Comparison of ENCODE assay signal across 8 mouse cellular contexts in the genomic region with DNA sequence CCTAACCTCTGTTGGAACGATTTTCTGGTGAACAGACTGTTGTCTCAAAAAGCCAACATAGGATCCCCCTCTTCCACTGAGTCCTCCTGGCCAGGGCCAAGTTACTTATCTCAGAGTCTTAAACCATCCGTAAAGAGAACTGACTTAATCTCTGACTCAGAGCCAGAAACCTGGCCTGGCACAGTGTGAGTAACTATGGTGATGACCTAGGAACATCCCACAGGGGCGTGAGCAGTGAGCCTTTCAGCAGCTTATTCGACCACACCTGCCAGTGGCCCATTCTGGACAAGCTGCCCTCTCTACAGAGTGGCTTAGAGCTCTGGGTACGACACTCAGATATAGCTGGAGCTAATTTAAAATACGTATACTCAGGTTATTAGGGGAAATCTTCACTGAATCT. TPM values are rescaled to one million over a fixed set of nuclear protein-coding genes. Genes with fewer than 3 reads are reported as not detected.
DNase-seq lines count a peak whose midpoint lies in the region; ATAC-seq and TF ChIP-seq lines count a peak whose summit lies in the region.

No protein-coding gene starts in this region.

- H3K79me2 ChIP-seq in heart, adult 2 months (replicated peaks; ENCODE audit: control insufficient read depth, insufficient read depth, low read length) = no peaks in the 10 kb centered on the region
- H3K79me2 ChIP-seq in MEL (ENCODE audit: control insufficient read depth, insufficient read depth, low read length, poor library complexity) = no peaks in the 10 kb centered on the region

- H3K9me3 ChIP-seq in heart, embryonic 15.5 days (replicated peaks) = no peaks in the 10 kb centered on the region
- H3K9me3 ChIP-seq in MEL (replicated peaks; ENCODE audit: insufficient read depth, low read length) = no peaks in the 10 kb centered on the region
- H3K9me3 ChIP-seq in neural tube, embryonic 15.5 days (replicated peaks) = no peaks in the 10 kb centered on the region

- no peak overlapping the region for H3K4me2 ChIP-seq in heart, embryonic 15.5 days
- no peak overlapping the region for H3K4me2 ChIP-seq in neural tube, embryonic 15.5 days

- no peak for TF ChIP-seq CTCF in heart, adult 2 months (IDR thresholded peaks at IDR 0.05)
- no peak for TF ChIP-seq CTCF in MEL (IDR thresholded peaks at IDR 0.05 in 2 of 3, conservative IDR thresholded peaks at IDR 0.05 in 1 of 3; ENCODE audit: control insufficient read depth in 1 of 3, insufficient read depth in 1 of 3, low read depth in 2 of 3, low read length in 3 of 3, poor library complexity in 1 of 3, severe bottlenecking in 1 of 3)

- no peak for TF ChIP-seq RAD21 in MEL (IDR thresholded peaks at IDR 0.05; ENCODE audit: low read depth, low read length)

- peak overlapping the region; percentile 40; the same call in 1 of the 2 replicates for H3K27ac ChIP-seq in heart, embryonic 15.5 days
- no peak overlapping the region for H3K27ac ChIP-seq in heart, adult 2 months
- H3K27ac ChIP-seq in MEL (ENCODE audit: control insufficient read depth, low read depth, low read length) = no peak overlapping the region
- H3K27ac ChIP-seq in neural tube, embryonic 15.5 days (replicated peaks) = no peak overlapping the region

- no peaks in the 10 kb centered on the region for H3K27me3 ChIP-seq in heart, embryonic 15.5 days
- H3K27me3 ChIP-seq in heart, adult 2 months (ENCODE audit: control insufficient read depth, insufficient read depth, low read length) = no peaks in the 10 kb centered on the region
- no peaks in the 10 kb centered on the region for H3K27me3 ChIP-seq in MEL (ENCODE audit: control insufficient read depth in 1 of 2, insufficient read depth in 2 of 2, low read length in 2 of 2)
- no peaks in the 10 kb centered on the region for H3K27me3 ChIP-seq in neural tube, embryonic 15.5 days (replicated peaks)

- no peak overlapping the region for H3K9ac ChIP-seq in heart, embryonic 15.5 days
- no peak overlapping the region for H3K9ac ChIP-seq in heart, adult 2 months (ENCODE audit: low read depth, low read length)
- no peak overlapping the region for H3K9ac ChIP-seq in MEL (ENCODE audit: control insufficient read depth, low read depth, low read length, poor library complexity, severe bottlenecking)
- no peak overlapping the region for H3K9ac ChIP-seq in neural tube, embryonic 15.5 days (replicated peaks)

- intact Hi-C loops in heart, adult 2 months (cut with DNase I) = no loop called here

- peaks cover 25% of the 10 kb centered on the region for H3K4me1 ChIP-seq in heart, embryonic 15.5 days (replicated peaks)
- H3K4me1 ChIP-seq in heart, adult 2 months (ENCODE audit: control insufficient read depth, insufficient read depth, low read length) = peaks cover 2% of the 10 kb centered on the region; the same call in 1 of the 2 replicates
- H3K4me1 ChIP-seq in MEL (ENCODE audit: control insufficient read depth in 1 of 2, insufficient read depth in 2 of 2, low read length in 2 of 2) = peaks cover 0 to 4% of the 10 kb centered on the region in 2 experiments; a peak in 1 of 4 replicates
- peaks cover 7% of the 10 kb centered on the region; the same call in 1 of the 2 replicates for H3K4me1 ChIP-seq in neural tube, embryonic 15.5 days

- no peak for DNase-seq in heart, adult 2 months
- DNase-seq in MEL (ENCODE audit: low read depth, low spot score) = peak; percentile 56
- DNase-seq in cerebellum, postnatal 36 days = peak; percentile 32 to 45
- peak; percentile 43 to 69 for DNase-seq in kidney, postnatal 36 days
- no peak for DNase-seq in embryo, embryonic 11 days
- DNase-seq in gastrocnemius, postnatal 4 days (ENCODE audit: low spot score in 2 of 2) = no peak

- no peak overlapping the region for H3K4me3 ChIP-seq in heart, embryonic 15.5 days
- H3K4me3 ChIP-seq in heart, adult 2 months = no peak overlapping the region
- H3K4me3 ChIP-seq in MEL (ENCODE audit: control insufficient read depth in 1 of 2, insufficient read depth in 1 of 2, low read depth in 2 of 2, low read length in 2 of 2) = no peak overlapping the region
- H3K4me3 ChIP-seq in neural tube, embryonic 15.5 days (replicated peaks) = no peak overlapping the region

- no peaks in the 10 kb centered on the region for H3K36me3 ChIP-seq in heart, embryonic 15.5 days
- no peaks in the 10 kb centered on the region for H3K36me3 ChIP-seq in heart, adult 2 months (ENCODE audit: control insufficient read depth, insufficient read depth, low read length)
- peaks cover 0 to 9% of the 10 kb centered on the region in 2 experiments; a peak in 2 of 4 replicates for H3K36me3 ChIP-seq in MEL (ENCODE audit: control insufficient read depth in 1 of 2, insufficient read depth in 2 of 2, low read length in 2 of 2)
- no peaks in the 10 kb centered on the region for H3K36me3 ChIP-seq in neural tube, embryonic 15.5 days

- peak; percentile 61 for ATAC-seq in heart, embryonic 15.5 days (replicated peaks; ENCODE audit: insufficient number of reproducible peaks, insufficient read depth, low FRiP score, low read depth)
- no peak for ATAC-seq in neural tube, embryonic 15.5 days (ENCODE audit: low FRiP score)

- 29% methylated on average over 6 of the region's 6 CpGs for WGBS in heart, embryonic 15.5 days
- WGBS in heart, adult 2 months = 41% methylated on average over 6 of the region's 6 CpGs
- 62% methylated on average over 6 of the region's 6 CpGs for WGBS in neural tube, embryonic 15.5 days

- no peak for TF ChIP-seq POLR2A in heart, adult 2 months (IDR thresholded peaks at IDR 0.05; ENCODE audit: insufficient read depth, low read depth, low read length)
- no peak for TF ChIP-seq POLR2A in MEL (IDR thresholded peaks at IDR 0.05; ENCODE audit: control insufficient read depth in 1 of 2, insufficient read depth in 1 of 2, low read depth in 1 of 2, low read length in 2 of 2, poor library complexity in 1 of 2)

- TF ChIP-seq EP300 in heart, adult 2 months (IDR thresholded peaks at IDR 0.05; ENCODE audit: insufficient read depth, low read depth, low read length) = no peak
- 0 out of 4 replicates have a peak, but pooled peaks of 1 of the 2 experiments have one; percentile 30 for TF ChIP-seq EP300 in MEL (IDR thresholded peaks at IDR 0.05; ENCODE audit: low read depth in 1 of 2, low read length in 2 of 2)

TF ChIP-seq in MEL, 35 proteins besides CTCF, POLR2A, EP300 and RAD21:
- no peak for TF ChIP-seq ZNF384 (IDR thresholded peaks at IDR 0.05; ENCODE audit: low read depth, low read length)
TF ChIP-seq in MEL: peak in this region for 0.

RNA-seq across cellular contexts. Expression of a gene that starts 41.8 kb away (rescaled TPM):
- 2.3 and 2.4 TPM in 2 replicates for polyA plus RNA-seq in heart, embryonic 15.5 days (2015; fragmentation: Nextera tagmentation; extraction: Ambion mirVana)
- 10 to 100 TPM; 44.0 to 45.5 TPM for total RNA-seq in heart, adult 2 months (2021)
- 27.8 and 59.4 TPM in 2 replicates for polyA plus RNA-seq in heart, adult 2 months (2012; rRNA removed)
- not detected in 2 replicates for total RNA-seq in MEL (2012; rRNA removed)
- not detected for polyA plus RNA-seq in MEL (2012; ENCODE audit: insufficient read depth in 1 of 2, insufficient read length in 2 of 2, low read depth in 1 of 2, low replicate concordance in 2 of 2, missing spikeins in 1 of 2)
- polyA plus RNA-seq in neural tube, embryonic 15.5 days (2015; fragmentation: Nextera tagmentation; extraction: Ambion mirVana) = 0.49 and 0.55 TPM in 2 replicates
- total RNA-seq in gastrocnemius, postnatal 4 days (2021) = 10 to 100 TPM; 27.2 to 27.7 TPM

RNA-seq across cellular contexts. Expression of a gene that starts 58.3 kb away (rescaled TPM):
- polyA plus RNA-seq in heart, embryonic 15.5 days (2015; fragmentation: Nextera tagmentation; extraction: Ambion mirVana) = 29.2 TPM in 2 replicates
- total RNA-seq in heart, adult 2 months (2021) = 10 to 100 TPM; 61.6 to 71.8 TPM
- 26.0 and 38.4 TPM in 2 replicates for polyA plus RNA-seq in heart, adult 2 months (2012; rRNA removed)
- 19.1 and 21.1 TPM in 2 replicates for total RNA-seq in MEL (2012; rRNA removed)
- 10 to 100 TPM in 1 of 2 experiments, not detected in 1; 26.4 TPM for polyA plus RNA-seq in MEL (2012; ENCODE audit: insufficient read depth in 1 of 2, insufficient read length in 2 of 2, low read depth in 1 of 2, low replicate concordance in 2 of 2, missing spikeins in 1 of 2)
- 18.8 and 19.5 TPM in 2 replicates for polyA plus RNA-seq in neural tube, embryonic 15.5 days (2015; fragmentation: Nextera tagmentation; extraction: Ambion mirVana)
- total RNA-seq in gastrocnemius, postnatal 4 days (2021) = 10 to 100 TPM; 22.2 to 22.7 TPM

Comparison
In these comparisons a context has a peak if more than half of its experiments do, and no peak if none do; other contexts are left out.
1. DNase-seq: peak in MEL (single experiment), cerebellum, postnatal 36 days (2 of 2) and kidney, postnatal 36 days (2 of 2); none in heart, adult 2 months (0 of 2), embryo, embryonic 11 days (single experiment) and gastrocnemius, postnatal 4 days (0 of 2).